Mouse (Mus musculus) heart, embryonic 11.5 days (tissue): ENCODE measurements at regions not wholly inside any gene's neighbourhood (a gene's known extent, or its start where the extent isn't known, plus 50 kb on each side); places are given as distances from the start of the nearest gene placed in this dataset.

ENCODE experiments used
- ATAC-seq: fragments of 200-750 bp; cut with Nextera tagmentation; replicated peaks from 2 replicates; pipeline ENCODE4 v1.8.0; 2017; ENCODE audit warnings: moderate library complexity; ENCODE audit not compliant: insufficient number of reproducible peaks, low FRiP score, low TSS enrichment
- H3K27ac ChIP-seq: fragments of 300-500 bp; sonication (generic); 2 replicates; pipeline ENCODE4 v1.5.1; 2014; ENCODE audit warnings: mild to moderate bottlenecking, low read depth, low read length
- H3K27me3 ChIP-seq: fragments of 300-500 bp; sonication (generic); 2 replicates; pipeline ENCODE4 v1.6.1; 2014; ENCODE audit warnings: mild to moderate bottlenecking, low read length, mixed read lengths; ENCODE audit not compliant: control insufficient read depth, insufficient read depth
- H3K36me3 ChIP-seq: fragments of 300-500 bp; sonication (generic); 2 replicates; pipeline ENCODE4 v1.6.1; 2014; ENCODE audit warnings: mild to moderate bottlenecking, low read length, moderate library complexity, mixed read lengths; ENCODE audit not compliant: control insufficient read depth, insufficient read depth
- H3K4me1 ChIP-seq: fragments of 300-500 bp; sonication (generic); 2 replicates; pipeline ENCODE4 v1.6.1; 2014; ENCODE audit warnings: low read length; ENCODE audit not compliant: control insufficient read depth, insufficient read depth
- H3K4me2 ChIP-seq: fragments of 300-500 bp; sonication (generic); 2 replicates; pipeline ENCODE4 v1.6.1; 2014; ENCODE audit warnings: mild to moderate bottlenecking, moderate library complexity
- H3K4me3 ChIP-seq: fragments of 300-500 bp; sonication (generic); 2 replicates; pipeline ENCODE4 v1.5.1; 2014; ENCODE audit warnings: low read depth, low read length
- H3K9ac ChIP-seq: fragments of 300-500 bp; sonication (generic); 2 replicates; pipeline ENCODE4 v1.6.1; 2014; ENCODE audit warnings: mild to moderate bottlenecking, low read depth, low read length, moderate library complexity
- H3K9me3 ChIP-seq: fragments of 300-500 bp; sonication (generic); replicated peaks from 2 replicates; pipeline ENCODE4 v1.6.1; 2016; ENCODE audit warnings: low read length; ENCODE audit not compliant: control insufficient read depth
- WGBS: fragments of 180-500 bp; shearing (Covaris S2); extraction: QIAGEN DNeasy Blood & Tissue Kit; methylation state at CpG from one replicate; pipeline ENCODE4 v1.1.7; 2014; ENCODE audit not compliant: insufficient replicate concordance; 5-methylcytosine and 5-hydroxymethylcytosine counted together

DNA sequence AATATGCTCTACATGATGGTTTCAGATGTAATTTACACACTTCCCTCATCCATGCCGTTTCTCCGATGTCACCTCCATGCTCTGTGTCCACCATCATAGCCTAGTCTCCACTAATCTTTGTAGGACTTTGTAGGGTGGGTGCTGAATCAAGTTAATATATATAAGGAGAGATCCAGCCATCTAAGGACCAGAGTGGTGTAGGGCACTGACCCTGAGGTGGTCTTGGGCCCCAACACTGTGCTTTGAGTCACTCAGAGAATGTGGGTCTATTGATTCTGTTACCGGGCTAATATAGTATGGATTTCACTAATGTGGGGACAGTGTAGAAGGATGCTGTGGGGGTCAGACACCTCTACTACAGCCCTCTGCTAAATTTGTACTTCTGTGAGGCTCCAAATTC, 104.4 kb downstream of the Tex36 start:
- Histone ChIP-seq H3K9ac (no peak overlapping the region), H3K9me3 (no peaks in the 10 kb centered on the region), H3K27me3 (peaks cover 4% of the 10 kb centered on the region; the same call in 1 of the 2 replicates), H3K4me2 (no peak overlapping the region), H3K27ac (no peak overlapping the region), H3K4me3 (no peak overlapping the region), H3K4me1 (no peaks in the 10 kb centered on the region), H3K36me3 (no peaks in the 10 kb centered on the region)
- 92% methylated on average over 3 of the region's 3 CpGs for WGBS
- no peak for ATAC-seq

DNA sequence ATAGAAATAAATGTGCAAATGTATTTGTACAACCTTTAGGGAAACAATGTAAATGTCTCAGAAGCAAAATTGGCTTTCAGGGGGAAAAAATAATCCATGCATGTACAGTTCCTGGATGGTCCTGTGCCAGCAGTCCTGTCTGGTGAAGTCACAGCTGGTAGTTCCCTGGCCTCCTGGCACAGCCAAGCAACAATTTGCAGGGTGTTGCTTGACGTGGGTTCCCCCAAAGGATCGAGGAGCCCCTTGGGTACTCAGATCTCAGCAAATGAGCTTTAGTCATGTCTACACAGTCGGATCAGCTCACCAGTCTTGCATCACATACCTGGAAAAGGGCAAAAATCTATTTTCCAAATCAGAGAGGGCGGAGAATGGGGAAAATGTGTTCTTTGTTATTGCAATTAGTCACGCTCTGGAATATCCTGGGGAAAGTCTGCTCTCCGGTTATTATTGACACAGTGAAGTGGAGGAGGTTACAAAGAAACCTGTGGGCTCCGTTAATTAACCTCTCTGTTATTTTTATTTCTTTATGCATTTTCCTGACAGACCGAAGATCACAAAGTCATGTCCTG, 106.9 kb downstream of the Tex36 start:
- H3K9ac ChIP-seq: no peak overlapping the region
- no peak overlapping the region for H3K4me2 ChIP-seq
- 70% methylated on average over 8 of the region's 8 CpGs for WGBS
- H3K27me3 ChIP-seq: peaks cover 4% of the 10 kb centered on the region; the same call in 1 of the 2 replicates
- no peak overlapping the region for H3K27ac ChIP-seq
- no peaks in the 10 kb centered on the region for H3K4me1 ChIP-seq
- no peak overlapping the region for H3K4me3 ChIP-seq
- no peak for ATAC-seq
- H3K36me3 ChIP-seq: no peaks in the 10 kb centered on the region
- H3K9me3 ChIP-seq: no peaks in the 10 kb centered on the region

DNA sequence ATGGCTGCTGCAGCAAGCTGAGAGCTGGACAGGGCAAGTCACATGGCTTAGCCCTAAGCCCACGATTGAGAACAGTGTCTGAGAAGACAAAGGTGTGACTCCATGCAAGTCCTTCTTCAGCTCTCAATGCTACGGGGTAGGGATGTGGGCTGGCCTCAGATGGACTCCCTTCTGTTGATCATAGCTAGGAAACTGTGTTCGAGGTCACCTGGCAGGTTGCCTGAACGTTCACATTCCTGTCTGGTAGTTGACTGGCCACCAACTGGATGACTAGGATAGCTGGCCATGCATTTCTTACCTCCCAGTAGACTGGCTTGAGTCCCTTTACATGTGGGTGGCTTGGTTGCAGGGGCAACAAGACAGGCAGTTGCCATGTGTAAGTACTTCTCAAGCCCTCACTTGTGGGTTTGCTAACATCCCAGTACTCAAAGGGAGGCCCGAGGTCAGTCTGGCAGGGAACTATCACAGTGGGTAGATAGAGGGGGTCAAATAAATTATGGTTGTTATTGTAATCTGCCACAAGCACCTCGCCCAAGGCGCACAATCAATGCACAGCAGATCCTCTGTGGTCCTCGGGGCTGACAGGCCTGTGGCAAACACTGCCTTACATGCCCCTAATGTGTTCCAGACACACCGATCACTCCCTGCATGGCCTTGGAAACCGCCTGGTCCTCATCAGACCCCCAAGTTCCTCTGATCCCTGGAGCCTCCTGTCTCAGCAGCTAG, 107.5 kb downstream of the Tex36 start:
- Histone ChIP-seq H3K9ac (no peak overlapping the region), H3K4me1 (no peaks in the 10 kb centered on the region), H3K36me3 (no peaks in the 10 kb centered on the region), H3K27ac (no peak overlapping the region), H3K4me2 (no peak overlapping the region), H3K4me3 (no peak overlapping the region), H3K27me3 (no peaks in the 10 kb centered on the region), H3K9me3 (no peaks in the 10 kb centered on the region)
- WGBS: 56% methylated on average over 10 of the region's 10 CpGs
- no peak for ATAC-seq

- WGBS: 54% methylated on average over 6 of the region's 6 CpGs
- no peak for ATAC-seq
- Histone ChIP-seq H3K4me1 (no peaks in the 10 kb centered on the region), H3K27me3 (no peaks in the 10 kb centered on the region), H3K36me3 (no peaks in the 10 kb centered on the region), H3K4me2 (no peak overlapping the region), H3K9ac (no peak overlapping the region), H3K9me3 (no peaks in the 10 kb centered on the region), H3K4me3 (no peak overlapping the region), H3K27ac (no peak overlapping the region)
Measured at GRCm38 (mm10) chr7:133492626-133493025, 109.3 kb downstream of the Tex36 start.

- ATAC-seq: no peak
- H3K4me2 ChIP-seq: no peak overlapping the region
- no peak overlapping the region for H3K9ac ChIP-seq
- H3K27me3 ChIP-seq: no peaks in the 10 kb centered on the region
- H3K27ac ChIP-seq: no peak overlapping the region
- no peak overlapping the region for H3K4me3 ChIP-seq
- no peaks in the 10 kb centered on the region for H3K36me3 ChIP-seq
- WGBS: 56% methylated on average over 7 of the region's 7 CpGs
- H3K4me1 ChIP-seq: no peaks in the 10 kb centered on the region
- no peaks in the 10 kb centered on the region for H3K9me3 ChIP-seq
Measured at GRCm38 (mm10) chr7:133487887-133488630, 113.9 kb downstream of the Tex36 start.

- ATAC-seq: no peak
- Histone ChIP-seq H3K9me3 (no peaks in the 10 kb centered on the region), H3K27ac (no peak overlapping the region), H3K4me2 (no peak overlapping the region), H3K27me3 (no peaks in the 10 kb centered on the region), H3K36me3 (no peaks in the 10 kb centered on the region), H3K4me1 (peaks cover 6% of the 10 kb centered on the region; the same call in 1 of the 2 replicates), H3K9ac (no peak overlapping the region), H3K4me3 (no peak overlapping the region)
- WGBS: 72% methylated on average over 8 of the region's 8 CpGs
Measured at GRCm38 (mm10) chr7:133484430-133484841, 117.5 kb downstream of the Tex36 start.

GRCm38 (mm10) chr7:133481529-133481928, 120.4 kb downstream of the Tex36 start:
- peaks cover 6% of the 10 kb centered on the region; the same call in 1 of the 2 replicates for H3K4me1 ChIP-seq
- no peak overlapping the region for H3K9ac ChIP-seq
- no peak for ATAC-seq
- no peak overlapping the region for H3K4me2 ChIP-seq
- no peaks in the 10 kb centered on the region for H3K36me3 ChIP-seq
- no peaks in the 10 kb centered on the region for H3K9me3 ChIP-seq
- H3K27me3 ChIP-seq: no peaks in the 10 kb centered on the region
- no peak overlapping the region for H3K27ac ChIP-seq
- H3K4me3 ChIP-seq: no peak overlapping the region
- 58% methylated on average over 6 of the region's 6 CpGs for WGBS

DNA sequence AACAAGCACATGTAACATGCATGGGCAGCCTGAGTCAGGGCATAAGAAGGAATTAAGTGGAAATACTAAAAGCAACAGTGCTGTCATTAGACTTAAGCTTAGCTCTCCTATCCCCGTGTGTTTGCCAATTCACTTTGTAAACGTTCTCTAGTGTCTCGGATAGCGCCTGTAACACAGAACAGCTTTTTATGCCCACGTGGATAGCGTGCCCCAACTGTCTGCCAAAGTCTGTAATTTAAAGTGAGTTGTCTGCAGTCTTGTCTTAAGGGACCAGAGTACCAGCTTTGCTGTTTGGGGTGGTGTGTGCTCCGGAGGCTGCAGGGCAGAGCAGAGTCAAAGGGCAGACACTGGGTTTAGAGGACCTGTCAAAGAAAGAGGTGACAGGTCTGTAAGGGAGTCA, 122.3 kb downstream of the Tex36 start:
- Histone ChIP-seq H3K36me3 (no peaks in the 10 kb centered on the region), H3K27me3 (no peaks in the 10 kb centered on the region), H3K4me1 (peaks cover 6% of the 10 kb centered on the region; the same call in 1 of the 2 replicates), H3K9me3 (no peaks in the 10 kb centered on the region), H3K4me2 (no peak overlapping the region), H3K9ac (no peak overlapping the region), H3K4me3 (no peak overlapping the region), H3K27ac (no peak overlapping the region)
- WGBS: 63% methylated on average over 7 of the region's 7 CpGs
- ATAC-seq: no peak
